Mouse (Mus musculus) embryo, embryonic 11 days (tissue): ENCODE measurements around the gene Hist1h2bj.
A peak's percentile ranks its signal among the peaks of the same experiment; 100 is the strongest.
"Not testable (repeated sequence)": the region's sequence is repeated elsewhere in the genome, so short reads cannot be mapped to it uniquely, and the experiment has no call there.

Experiments
- DNase-seq: peaks from one replicate; pipeline ENCODE4 v3.0.0-alpha.2; 2015

Gene Hist1h2bj

GRCm38 (mm10) chr13:22040464-22041141, 2.4 kb upstream of the Hist1h2bj start:
- DNase-seq = peak; percentile 67

GRCm38 (mm10) chr13:22041142-22041536, 1.9 kb upstream of the Hist1h2bj start, which contains the start of gene Hist1h4i:
Gene Hist1h4i, minus strand, starts transcription at chr13:22041362.
- DNase-seq = peak; percentile 95

- DNase-seq = peak; percentile 59
Measured at GRCm38 (mm10) chr13:22041651-22042567, 1.1 kb upstream of the Hist1h2bj start.

GRCm38 (mm10) chr13:22043503-22044431, 753 bp downstream of the Hist1h2bj start:
- peak; percentile 80 for DNase-seq

- DNase-seq = no peak
Measured at GRCm38 (mm10) chr13:22044432-22045155, 1.6 kb downstream of the Hist1h2bj start.

- DNase-seq = no peak
Measured at GRCm38 (mm10) chr13:22045311-22045710, 2.3 kb downstream of the Hist1h2bj start.

GRCm38 (mm10) chr13:22049041-22049440, 6.0 kb downstream of the Hist1h2bj start:
- no peak for DNase-seq

- peak; percentile 92 for DNase-seq
Measured at GRCm38 (mm10) chr13:22049737-22050440, 6.9 kb downstream of the Hist1h2bj start.

- DNase-seq = peak; percentile 96
Measured at GRCm38 (mm10) chr13:22050591-22051522, 7.8 kb downstream of the Hist1h2bj start.

- DNase-seq = no peak
Measured at GRCm38 (mm10) chr13:22051523-22051859, 8.5 kb downstream of the Hist1h2bj start.

GRCm38 (mm10) chr13:22053754-22054153, 10.7 kb downstream of the Hist1h2bj start:
- no peak for DNase-seq

GRCm38 (mm10) chr13:22061422-22061821, 18.4 kb downstream of the Hist1h2bj start:
- DNase-seq = no peak

- no peak for DNase-seq
Measured at GRCm38 (mm10) chr13:22063468-22063867, 20.5 kb downstream of the Hist1h2bj start.

- not testable (repeated sequence) for DNase-seq
Measured at GRCm38 (mm10) chr13:22084140-22084539, 41.1 kb downstream of the Hist1h2bj start, which contains the start of gene Vmn1r188. Gene Vmn1r188, plus strand, starts transcription at chr13:22084440.
